Mouse (Mus musculus) T-helper 17 cell (primary cell): ENCODE results near the gene Rnf24.
"Not testable (repeated sequence)": the region's sequence is repeated elsewhere in the genome, so short reads cannot be mapped to it uniquely, and the experiment has no call there.

Experiments used
- in situ Hi-C, 2 experiments: fragments of 300-600 bp; cut with MboI, MseI; formaldehyde crosslinking; loops; 1 replicate in 1 of 2; 2 replicates in 1 of 2; pipeline ENCODE4 v1.15.1; 2025; ENCODE audit warnings: high pct_unique_total_duplicates in 2 of 2

Gene Rnf24

GRCm38 (mm10) chr2:131344449-131344848 lies 8.2 kb downstream of the Rnf24 start:
- in situ Hi-C loops, result no loop called here

- in situ Hi-C loops, result no loop called here
These were observed 15.1 kb downstream of the Rnf24 start for GRCm38 (mm10) chr2:131337602-131338001.

GRCm38 (mm10) chr2:131330548-131330947 lies 22.1 kb downstream of the Rnf24 start:
- in situ Hi-C loops, result no loop called here

GRCm38 (mm10) chr2:131328981-131329380 lies 23.7 kb downstream of the Rnf24 start:
- in situ Hi-C loops, result no loop called here

- in situ Hi-C loops, result no loop called here
These were observed 26.6 kb downstream of the Rnf24 start for GRCm38 (mm10) chr2:131326044-131326443.

GRCm38 (mm10) chr2:131323675-131324074 lies 29.0 kb downstream of the Rnf24 start:
- in situ Hi-C loops, result no loop called here

- in situ Hi-C loops, result not testable (repeated sequence)
These were observed 31.5 kb downstream of the Rnf24 start for GRCm38 (mm10) chr2:131321192-131321591.

- in situ Hi-C loops, result loop anchor here in 1 of 2 experiments (5.0 to 10.0 kb wide), 2 partner anchors 33 to 475 kb away; partner anchors contain the start of gene Rnf24
These were observed 33.3 kb downstream of the Rnf24 start for GRCm38 (mm10) chr2:131319401-131319800.

GRCm38 (mm10) chr2:131316167-131316566 lies 36.5 kb downstream of the Rnf24 start:
- in situ Hi-C loops, result loop anchor here in 1 of 2 experiments (5.0 to 10.0 kb wide), 2 partner anchors 36 to 479 kb away; partner anchors contain the start of gene Rnf24

GRCm38 (mm10) chr2:131309296-131309695 lies 43.4 kb downstream of the Rnf24 start:
- in situ Hi-C loops, result loop anchor here in 1 of 2 experiments (10.0 kb wide), 1 partner anchor 196 kb away; no protein-coding TSS in a partner anchor

- in situ Hi-C loops, result loop anchor here in 1 of 2 experiments (10.0 kb wide), 1 partner anchor 197 kb away; no protein-coding TSS in a partner anchor
These were observed 44.9 kb downstream of the Rnf24 start for GRCm38 (mm10) chr2:131307822-131308221.

- in situ Hi-C loops, result loop anchor here in 1 of 2 experiments (10.0 kb wide), 1 partner anchor 197 kb away; no protein-coding TSS in a partner anchor
These were observed 45.3 kb downstream of the Rnf24 start for GRCm38 (mm10) chr2:131307391-131307790.

- in situ Hi-C loops, result loop anchor here in 1 of 2 experiments (10.0 kb wide), 1 partner anchor 200 kb away; no protein-coding TSS in a partner anchor
These were observed 47.5 kb downstream of the Rnf24 start for GRCm38 (mm10) chr2:131305226-131305625.

- in situ Hi-C loops, result loop anchor here in 1 of 2 experiments (5.0 to 10.0 kb wide), 2 partner anchors 108 to 200 kb away; no protein-coding TSS in a partner anchor
These were observed 48.2 kb downstream of the Rnf24 start for GRCm38 (mm10) chr2:131304497-131304896.

- in situ Hi-C loops, result loop anchor here in 1 of 2 experiments (5.0 to 10.0 kb wide), 2 partner anchors 111 to 203 kb away; no protein-coding TSS in a partner anchor
These were observed 51.1 kb downstream of the Rnf24 start for GRCm38 (mm10) chr2:131301635-131302034.

GRCm38 (mm10) chr2:131300485-131300884 lies 52.2 kb downstream of the Rnf24 start:
- in situ Hi-C loops, result loop anchor here in 1 of 2 experiments (5.0 to 10.0 kb wide), 2 partner anchors 112 to 204 kb away; no protein-coding TSS in a partner anchor

- in situ Hi-C loops, result loop anchor here in 1 of 2 experiments (10.0 kb wide), 1 partner anchor 1134 kb away; no protein-coding TSS in a partner anchor
These were observed 54.0 kb downstream of the Rnf24 start for GRCm38 (mm10) chr2:131298674-131299073.

GRCm38 (mm10) chr2:131296746-131297261 lies 55.9 kb downstream of the Rnf24 start:
- in situ Hi-C loops, result loop anchor here in 1 of 2 experiments (10.0 kb wide), 1 partner anchor 1132 kb away; no protein-coding TSS in a partner anchor

GRCm38 (mm10) chr2:131290669-131291068 lies 62.0 kb downstream of the Rnf24 start:
- in situ Hi-C loops, result loop anchor here in 1 of 2 experiments (10.0 kb wide), 1 partner anchor 1126 kb away; no protein-coding TSS in a partner anchor

- in situ Hi-C loops, result no loop called here
These were observed 66.4 kb downstream of the Rnf24 start for GRCm38 (mm10) chr2:131286276-131286675.

- in situ Hi-C loops, result no loop called here
These were observed 71.1 kb downstream of the Rnf24 start for GRCm38 (mm10) chr2:131281596-131281995.

GRCm38 (mm10) chr2:131276722-131277121 lies 76.0 kb downstream of the Rnf24 start:
- in situ Hi-C loops, result no loop called here

GRCm38 (mm10) chr2:131275493-131275892 lies 77.2 kb downstream of the Rnf24 start:
- in situ Hi-C loops, result no loop called here
